Mouse (Mus musculus): ENCODE data around the gene Gtdc1. TPM values are rescaled to one million over a fixed set of nuclear protein-coding genes. Genes with fewer than 3 reads are reported as not detected.

Gene Gtdc1
- total and polyA plus RNA-seq, 2 experiments from 2014 or later, result 18.6 to 43.4 TPM

DNA sequence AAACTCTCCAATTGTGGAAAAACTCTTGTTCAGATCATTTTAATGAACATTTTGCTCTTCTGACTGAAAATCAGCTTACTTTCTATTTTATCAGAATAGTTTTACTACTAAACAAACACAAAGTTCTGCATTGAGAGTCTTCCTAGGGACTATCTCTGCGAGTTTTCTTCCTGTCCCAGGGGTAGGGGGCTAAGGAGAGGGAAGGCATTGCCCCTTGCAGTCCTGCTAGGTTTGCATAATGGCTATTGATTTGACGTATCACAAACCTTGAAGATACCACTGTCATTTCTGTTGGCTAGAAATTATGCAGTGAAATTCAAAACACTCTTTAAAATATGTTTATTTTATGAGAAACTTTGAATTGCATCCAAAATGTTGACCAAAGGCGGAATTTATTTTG lies 355.6 kb downstream of the Gtdc1 start:
- Histone ChIP-seq H3K27ac (ENCODE audit: low read depth, low read length) (no peak overlapping the region), H3K4me2 (ENCODE audit: low read depth, low read length, poor library complexity, severe bottlenecking) (no peak overlapping the region), H3K9me3 (ENCODE audit: low read length) (no peaks in the 10 kb centered on the region), H3K4me3 (ENCODE audit: low read depth, low read length) (no peak overlapping the region), H3K36me3 (ENCODE audit: insufficient read depth, low read length) (no peaks in the 10 kb centered on the region), H3K9ac (replicated peaks; ENCODE audit: low read length, poor library complexity, severe bottlenecking) (no peak overlapping the region), H3K27me3 (ENCODE audit: insufficient read depth, low read length) (no peaks in the 10 kb centered on the region), H3K4me1 (ENCODE audit: insufficient read depth, low read length) (no peaks in the 10 kb centered on the region)
- no peak for DNase-seq (ENCODE audit: low spot score)
- WGBS, result 56% methylated on average over 3 of the region's 3 CpGs
- no peak for ATAC-seq (ENCODE audit: low FRiP score)
- TF ChIP-seq CTCF (IDR thresholded peaks at IDR 0.05), result no peak

DNA sequence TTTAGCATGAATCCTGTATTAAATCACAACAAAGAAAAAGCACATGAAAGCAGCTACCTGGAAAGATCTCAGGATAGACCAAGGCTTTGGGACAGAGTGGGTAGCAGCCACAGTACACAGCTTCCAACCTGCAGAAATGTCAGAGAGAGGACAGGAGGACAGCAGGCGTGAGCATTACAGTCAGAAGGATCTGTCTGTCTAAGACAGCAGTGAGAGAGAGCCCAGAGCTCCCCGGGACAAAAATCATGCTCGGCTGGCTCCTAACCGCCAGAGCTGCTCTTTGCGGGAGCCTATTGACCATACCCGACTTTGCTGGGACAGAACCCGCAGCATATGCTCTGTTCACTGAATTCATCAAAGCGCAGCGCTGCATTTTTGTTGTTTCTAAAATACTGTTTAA lies 356.3 kb downstream of the Gtdc1 start:
- H3K9me3 ChIP-seq (ENCODE audit: low read length), result no peaks in the 10 kb centered on the region
- ATAC-seq (ENCODE audit: low FRiP score) (no peak), DNase-seq (ENCODE audit: low spot score) (no peak)
- H3K4me3 ChIP-seq (ENCODE audit: low read depth, low read length), result no peak overlapping the region
- no peaks in the 10 kb centered on the region for H3K36me3 ChIP-seq (ENCODE audit: insufficient read depth, low read length)
- H3K27me3 ChIP-seq (ENCODE audit: insufficient read depth, low read length), result no peaks in the 10 kb centered on the region
- H3K9ac ChIP-seq (replicated peaks; ENCODE audit: low read length, poor library complexity, severe bottlenecking), result no peak overlapping the region
- 32% methylated on average over 9 of the region's 9 CpGs for WGBS
- H3K27ac ChIP-seq (ENCODE audit: low read depth, low read length), result no peak overlapping the region
- TF ChIP-seq CTCF (IDR thresholded peaks at IDR 0.05), result no peak
- no peaks in the 10 kb centered on the region for H3K4me1 ChIP-seq (ENCODE audit: insufficient read depth, low read length)
- no peak overlapping the region for H3K4me2 ChIP-seq (ENCODE audit: low read depth, low read length, poor library complexity, severe bottlenecking)

DNA sequence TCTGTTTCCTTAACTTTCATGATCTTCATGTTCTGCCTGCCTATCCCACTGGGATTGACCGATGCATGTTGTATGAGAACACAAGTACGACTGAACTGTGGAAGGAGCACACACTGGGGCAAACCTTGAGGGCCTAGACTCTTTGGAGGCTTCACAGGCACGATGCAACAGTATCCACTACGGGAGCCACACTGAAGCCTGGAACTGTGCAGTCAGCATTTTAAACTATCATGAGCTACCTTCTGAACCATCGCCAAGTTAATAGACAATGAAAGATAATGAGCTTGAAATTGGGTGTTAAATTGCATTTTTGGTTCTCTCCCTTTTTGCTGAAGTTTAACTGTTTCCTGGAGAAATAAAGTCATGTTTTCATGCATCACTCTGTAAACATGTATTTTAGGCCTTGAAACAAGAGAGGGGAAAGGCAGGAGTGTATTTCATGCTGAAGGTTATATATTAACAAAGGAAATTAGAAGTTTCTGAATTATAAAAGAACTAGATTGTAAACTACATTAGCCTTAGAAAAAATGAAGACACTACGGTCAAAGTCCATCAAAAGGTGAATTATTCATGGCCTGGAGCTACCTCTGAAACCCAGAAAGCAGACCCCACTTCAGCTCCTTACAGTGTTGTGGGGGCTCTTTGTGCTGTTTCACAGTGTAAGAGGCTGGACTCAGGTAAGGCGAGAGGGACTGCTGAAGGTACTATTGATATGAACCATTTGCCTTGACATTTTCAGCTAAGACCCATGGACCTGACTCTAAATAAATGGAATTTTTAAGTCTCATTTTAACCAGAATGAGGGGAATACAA lies 358.1 kb downstream of the Gtdc1 start:
- Histone ChIP-seq H3K27me3 (ENCODE audit: insufficient read depth, low read length) (no peaks in the 10 kb centered on the region), H3K4me1 (ENCODE audit: insufficient read depth, low read length) (no peaks in the 10 kb centered on the region), H3K9me3 (ENCODE audit: low read length) (no peaks in the 10 kb centered on the region), H3K4me3 (ENCODE audit: low read depth, low read length) (no peak overlapping the region), H3K27ac (ENCODE audit: low read depth, low read length) (no peak overlapping the region), H3K36me3 (ENCODE audit: insufficient read depth, low read length) (no peaks in the 10 kb centered on the region), H3K9ac (replicated peaks; ENCODE audit: low read length, poor library complexity, severe bottlenecking) (no peak overlapping the region), H3K4me2 (ENCODE audit: low read depth, low read length, poor library complexity, severe bottlenecking) (no peak overlapping the region)
- WGBS, result 76% methylated on average over 7 of the region's 7 CpGs
- DNase-seq (ENCODE audit: low spot score) (no peak), ATAC-seq (ENCODE audit: low FRiP score) (no peak)
- TF ChIP-seq CTCF (IDR thresholded peaks at IDR 0.05), result no peak

DNA sequence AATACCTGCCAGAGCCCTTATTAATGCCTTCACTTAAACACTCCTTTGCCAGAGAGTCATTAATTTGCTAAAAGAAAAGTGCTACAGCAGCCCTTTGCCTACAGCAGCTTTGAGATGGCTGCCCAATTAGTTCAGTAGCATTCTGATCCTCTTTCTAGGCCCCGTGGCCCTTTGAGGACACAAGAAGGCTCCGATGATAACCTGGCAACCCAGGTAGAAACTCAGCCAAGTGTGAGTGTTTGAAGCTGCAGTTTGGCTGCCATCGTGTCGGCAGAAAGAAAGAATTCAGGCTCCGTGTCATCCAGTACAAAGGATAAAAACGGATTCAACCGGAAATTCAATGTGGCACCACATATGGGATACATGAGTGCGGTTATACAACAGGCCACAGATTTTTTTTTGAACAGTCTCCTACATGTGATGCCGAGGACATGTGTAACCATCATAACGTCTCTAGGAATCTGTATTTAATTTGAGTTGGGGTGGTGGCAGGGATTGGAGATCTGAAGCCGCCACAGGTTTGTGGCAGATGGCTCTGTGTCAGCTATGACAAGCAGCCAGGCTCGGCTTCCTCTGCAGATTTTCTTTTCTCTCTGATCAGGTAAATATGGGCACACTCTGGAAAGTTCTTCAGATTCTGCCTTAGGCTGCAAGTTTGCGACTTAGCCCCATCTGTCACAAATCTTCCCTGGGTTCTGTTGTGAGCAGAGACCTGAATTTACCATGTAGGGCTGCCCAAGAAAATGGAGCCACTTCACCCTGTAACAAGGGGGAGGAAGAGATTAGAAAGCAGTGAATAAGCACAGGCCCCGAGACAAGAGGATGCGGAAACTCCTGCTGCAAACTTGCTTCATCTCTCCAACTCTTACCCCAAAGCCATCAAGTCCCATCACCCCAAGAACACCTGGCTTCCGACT lies 362.4 kb downstream of the Gtdc1 start:
- TF ChIP-seq CTCF (IDR thresholded peaks at IDR 0.05), result no peak
- H3K4me3 ChIP-seq (ENCODE audit: low read depth, low read length), result no peak overlapping the region
- WGBS, result 72% methylated on average over 16 of the region's 16 CpGs
- no peaks in the 10 kb centered on the region for H3K27me3 ChIP-seq (ENCODE audit: insufficient read depth, low read length)
- no peaks in the 10 kb centered on the region for H3K4me1 ChIP-seq (ENCODE audit: insufficient read depth, low read length)
- DNase-seq (ENCODE audit: low spot score) (no peak), ATAC-seq (ENCODE audit: low FRiP score) (no peak)
- no peak overlapping the region for H3K9ac ChIP-seq (replicated peaks; ENCODE audit: low read length, poor library complexity, severe bottlenecking)
- H3K4me2 ChIP-seq (ENCODE audit: low read depth, low read length, poor library complexity, severe bottlenecking), result no peak overlapping the region
- no peaks in the 10 kb centered on the region for H3K36me3 ChIP-seq (ENCODE audit: insufficient read depth, low read length)
- no peak overlapping the region for H3K27ac ChIP-seq (ENCODE audit: low read depth, low read length)
- no peaks in the 10 kb centered on the region for H3K9me3 ChIP-seq (ENCODE audit: low read length)

DNA sequence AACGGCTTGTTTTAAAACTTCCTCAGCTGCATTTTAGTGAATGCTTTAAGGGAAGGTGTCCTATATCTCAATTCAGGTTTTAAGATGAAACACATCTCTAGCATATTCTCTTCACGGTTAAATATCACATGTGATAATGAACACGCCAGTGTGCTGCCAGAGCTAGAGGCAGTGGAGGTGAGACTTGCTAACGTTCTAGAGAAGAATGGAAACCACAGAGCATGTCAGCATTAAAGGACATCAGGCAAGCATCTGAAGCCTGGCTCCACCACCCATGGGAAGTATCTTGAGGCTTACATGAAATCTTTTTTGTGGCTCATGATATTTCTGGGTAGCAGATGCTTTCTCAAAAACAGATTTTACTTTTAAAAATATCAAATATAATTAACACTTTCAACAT lies 365.7 kb downstream of the Gtdc1 start:
- Histone ChIP-seq H3K36me3 (ENCODE audit: insufficient read depth, low read length) (no peaks in the 10 kb centered on the region), H3K9me3 (ENCODE audit: low read length) (no peaks in the 10 kb centered on the region), H3K4me2 (ENCODE audit: low read depth, low read length, poor library complexity, severe bottlenecking) (no peak overlapping the region), H3K9ac (replicated peaks; ENCODE audit: low read length, poor library complexity, severe bottlenecking) (no peak overlapping the region), H3K27me3 (ENCODE audit: insufficient read depth, low read length) (peaks cover 4% of the 10 kb centered on the region; the same call in 1 of the 2 replicates), H3K4me3 (ENCODE audit: low read depth, low read length) (no peak overlapping the region), H3K4me1 (ENCODE audit: insufficient read depth, low read length) (no peaks in the 10 kb centered on the region), H3K27ac (ENCODE audit: low read depth, low read length) (no peak overlapping the region)
- no peak for ATAC-seq (ENCODE audit: low FRiP score)
- TF ChIP-seq CTCF (IDR thresholded peaks at IDR 0.05), result no peak
- DNase-seq (ENCODE audit: low spot score), result no peak
- WGBS, result 73% methylated on average over 4 of the region's 4 CpGs
